Mouse (Mus musculus): ENCODE data around the gene Inppl1. TPM values are rescaled to one million over a fixed set of nuclear protein-coding genes. Genes with fewer than 3 reads are reported as not detected.
A peak's percentile ranks its signal among the peaks of the same experiment; 100 is the strongest.

Inppl1 gene
- polyA plus RNA-seq, 1 experiment = 27.7 TPM

GRCm38 (mm10) chr7:101821571-101822501 lies 16.2 kb downstream of the Inppl1 start:
- Histone ChIP-seq H3K4me3 (ENCODE audit: control insufficient read depth, low read depth, low read length) (peak overlapping the region; percentile 72), H3K4me1 (ENCODE audit: control insufficient read depth, insufficient read depth, low read length) (peaks cover 40% of the 10 kb centered on the region), H3K36me3 (ENCODE audit: control insufficient read depth, insufficient read depth, low read length) (no peaks in the 10 kb centered on the region), H3K27me3 (ENCODE audit: control insufficient read depth, insufficient read depth, low read length) (peaks cover 6% of the 10 kb centered on the region), H3K27ac (ENCODE audit: control insufficient read depth, insufficient read depth, low read depth, low read length) (no peak overlapping the region)
- no peak for TF ChIP-seq POLR2A (IDR thresholded peaks at IDR 0.05; ENCODE audit: control insufficient read depth, low read depth, low read length)
- no peak for TF ChIP-seq CTCF (IDR thresholded peaks at IDR 0.05; ENCODE audit: control insufficient read depth, insufficient read depth, insufficient replicate concordance, low read depth, low read length)

DNA sequence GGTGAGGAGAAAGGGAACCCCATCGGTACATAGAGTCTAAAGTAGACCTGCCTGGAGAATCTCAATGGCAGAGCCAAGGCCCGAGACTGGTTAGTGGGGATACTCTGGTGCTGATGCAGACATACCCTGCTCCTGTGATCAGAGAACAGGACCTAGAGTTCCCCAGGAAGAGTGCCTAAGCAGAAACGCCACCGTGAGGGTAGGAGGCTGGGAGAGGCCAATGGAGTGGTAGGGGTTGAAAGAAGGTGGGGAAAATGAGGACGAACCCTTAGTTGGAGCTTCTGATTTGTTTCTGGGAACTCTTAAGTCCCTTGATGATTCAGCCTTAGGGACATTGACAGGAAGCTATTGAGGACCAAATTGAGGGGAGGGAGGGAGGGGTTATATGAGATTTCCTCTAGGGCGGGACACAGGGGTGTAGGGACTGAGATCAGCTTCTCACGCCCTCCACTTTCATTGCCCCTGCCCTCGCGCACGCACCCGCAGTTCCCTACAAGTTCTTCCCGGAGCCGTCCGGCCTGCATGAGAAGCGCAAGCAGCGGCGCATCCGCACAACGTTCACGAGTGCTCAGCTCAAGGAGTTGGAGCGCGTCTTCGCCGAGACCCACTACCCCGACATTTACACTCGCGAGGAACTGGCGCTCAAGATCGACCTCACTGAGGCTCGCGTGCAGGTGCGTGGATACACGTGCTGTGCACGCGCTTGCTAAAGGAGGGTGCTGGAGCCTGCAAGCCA lies 17.6 kb downstream of the Inppl1 start:
- TF ChIP-seq CTCF (IDR thresholded peaks at IDR 0.05; ENCODE audit: control insufficient read depth, insufficient read depth, insufficient replicate concordance, low read depth, low read length) (no peak), POLR2A (IDR thresholded peaks at IDR 0.05; ENCODE audit: control insufficient read depth, low read depth, low read length) (no peak)
- peak overlapping the region; percentile 10 for H3K4me3 ChIP-seq (ENCODE audit: control insufficient read depth, low read depth, low read length)
- no peak overlapping the region for H3K27ac ChIP-seq (ENCODE audit: control insufficient read depth, insufficient read depth, low read depth, low read length)
- no peaks in the 10 kb centered on the region for H3K36me3 ChIP-seq (ENCODE audit: control insufficient read depth, insufficient read depth, low read length)
- H3K27me3 ChIP-seq (ENCODE audit: control insufficient read depth, insufficient read depth, low read length) = peaks cover 6% of the 10 kb centered on the region
- peaks cover 40% of the 10 kb centered on the region for H3K4me1 ChIP-seq (ENCODE audit: control insufficient read depth, insufficient read depth, low read length)

DNA sequence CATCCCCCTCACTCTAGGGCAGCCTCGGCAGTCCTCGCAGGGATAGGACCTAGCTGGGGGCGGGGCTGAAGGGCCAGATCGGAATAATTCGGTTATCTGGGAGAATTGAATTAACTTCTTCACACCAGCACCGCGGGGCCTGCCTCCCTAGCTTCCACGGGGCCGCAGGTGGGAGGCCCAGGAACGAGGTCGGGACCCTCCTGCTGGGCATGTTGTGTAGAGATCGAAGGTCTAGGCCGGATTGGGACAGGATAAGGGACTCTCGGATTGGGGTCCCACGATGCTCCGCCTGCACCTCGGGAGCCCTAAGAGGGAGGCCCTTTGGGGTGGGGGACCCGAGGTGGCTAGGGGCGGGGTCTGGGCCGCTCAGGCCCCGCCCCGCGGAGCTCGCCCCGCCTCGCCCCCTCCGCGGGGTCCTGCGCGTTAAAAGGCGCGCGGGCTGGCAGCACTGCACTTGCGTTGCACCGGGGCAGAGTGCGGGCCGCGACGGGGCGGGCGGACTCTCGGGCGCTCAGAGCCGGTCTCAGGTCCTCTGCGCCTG lies 20.1 kb downstream of the Inppl1 start, which contains the start of gene Phox2a:
Gene Phox2a (plus strand): TSS at position 453 of the 541 bp plus-strand sequence.
- Histone ChIP-seq H3K27ac (ENCODE audit: control insufficient read depth, insufficient read depth, low read depth, low read length) (no peak within 1 kb of the TSS), H3K4me3 (ENCODE audit: control insufficient read depth, low read depth, low read length) (peak within 1 kb of the TSS; percentile 38), H3K4me1 (ENCODE audit: control insufficient read depth, insufficient read depth, low read length) (peaks cover 37% of the 10 kb centered on the region), H3K27me3 (ENCODE audit: control insufficient read depth, insufficient read depth, low read length) (peaks cover 6% of the 10 kb centered on the region), H3K36me3 (ENCODE audit: control insufficient read depth, insufficient read depth, low read length) (no peaks in the 10 kb centered on the region)
- TF ChIP-seq CTCF (IDR thresholded peaks at IDR 0.05; ENCODE audit: control insufficient read depth, insufficient read depth, insufficient replicate concordance, low read depth, low read length) = no peak
- no peak for TF ChIP-seq POLR2A (IDR thresholded peaks at IDR 0.05; ENCODE audit: control insufficient read depth, low read depth, low read length)

- TF ChIP-seq CTCF (IDR thresholded peaks at IDR 0.05; ENCODE audit: control insufficient read depth, insufficient read depth, insufficient replicate concordance, low read depth, low read length) (no peak), POLR2A (IDR thresholded peaks at IDR 0.05; ENCODE audit: control insufficient read depth, low read depth, low read length) (no peak)
- Histone ChIP-seq H3K36me3 (ENCODE audit: control insufficient read depth, insufficient read depth, low read length) (no peaks in the 10 kb centered on the region), H3K27ac (ENCODE audit: control insufficient read depth, insufficient read depth, low read depth, low read length) (no peak overlapping the region), H3K27me3 (ENCODE audit: control insufficient read depth, insufficient read depth, low read length) (no peaks in the 10 kb centered on the region), H3K4me3 (ENCODE audit: control insufficient read depth, low read depth, low read length) (no peak overlapping the region), H3K4me1 (ENCODE audit: control insufficient read depth, insufficient read depth, low read length) (no peaks in the 10 kb centered on the region)
Measured at GRCm38 (mm10) chr7:101777053-101777452, 61.0 kb downstream of the Inppl1 start.

- TF ChIP-seq POLR2A (IDR thresholded peaks at IDR 0.05; ENCODE audit: control insufficient read depth, low read depth, low read length) (no peak), CTCF (IDR thresholded peaks at IDR 0.05; ENCODE audit: control insufficient read depth, insufficient read depth, insufficient replicate concordance, low read depth, low read length) (no peak)
- Histone ChIP-seq H3K36me3 (ENCODE audit: control insufficient read depth, insufficient read depth, low read length) (no peaks in the 10 kb centered on the region), H3K27ac (ENCODE audit: control insufficient read depth, insufficient read depth, low read depth, low read length) (no peak overlapping the region), H3K4me3 (ENCODE audit: control insufficient read depth, low read depth, low read length) (no peak overlapping the region), H3K27me3 (ENCODE audit: control insufficient read depth, insufficient read depth, low read length) (no peaks in the 10 kb centered on the region), H3K4me1 (ENCODE audit: control insufficient read depth, insufficient read depth, low read length) (no peaks in the 10 kb centered on the region)
Measured at GRCm38 (mm10) chr7:101772687-101773086, 65.3 kb downstream of the Inppl1 start.

Other genes with a start within 250 kb of the Inppl1 start
- gene Clpb, start 174.6 kb downstream of the Inppl1 start, polyA plus RNA-seq (2012; rRNA removed) = 866 and 869 TPM in 2 replicates
- gene Phox2a, start 19.9 kb downstream of the Inppl1 start, polyA plus RNA-seq (2012; rRNA removed) = 0.14 and 0.16 TPM in 2 replicates
- gene Folr2, start 19.0 kb upstream of the Inppl1 start, polyA plus RNA-seq (2012; rRNA removed) = 2.7 and 3.7 TPM in 2 replicates
- gene Anapc15, start 25.5 kb upstream of the Inppl1 start, polyA plus RNA-seq (2012; rRNA removed) = 82.5 and 83.4 TPM in 2 replicates
- gene Folr1, start 32.6 kb upstream of the Inppl1 start, polyA plus RNA-seq (2012; rRNA removed) = 25.5 and 28.5 TPM in 2 replicates
- 52.2 and 53.8 TPM in 2 replicates for gene Lamtor1, start 67.7 kb upstream of the Inppl1 start, polyA plus RNA-seq (2012; rRNA removed)
- gene Tomt, start 68.1 kb upstream of the Inppl1 start, polyA plus RNA-seq (2012; rRNA removed) = 1.4 and 2.0 TPM in 2 replicates
- 1,236 and 1,353 TPM in 2 replicates for gene Lrrc51, start 95.7 kb upstream of the Inppl1 start, polyA plus RNA-seq (2012; rRNA removed)
- gene Numa1, start 95.9 kb upstream of the Inppl1 start, polyA plus RNA-seq (2012; rRNA removed) = 20.8 and 21.9 TPM in 2 replicates
- 3.3 and 4.2 TPM in 2 replicates for gene Il18bp, start 180.5 kb upstream of the Inppl1 start, polyA plus RNA-seq (2012; rRNA removed)
- 34.9 and 38.0 TPM in 2 replicates for gene Rnf121, start 227.2 kb upstream of the Inppl1 start, polyA plus RNA-seq (2012; rRNA removed)
- gene Xndc1, start 227.3 kb upstream of the Inppl1 start, polyA plus RNA-seq (2012; rRNA removed) = 47.9 and 54.6 TPM in 2 replicates
- gene Xntrpc, start 227.5 kb upstream of the Inppl1 start, polyA plus RNA-seq (2012; rRNA removed) = 5.5 and 7.4 TPM in 2 replicates
- not detected in 2 replicates for gene Trpc2, start 244.9 kb upstream of the Inppl1 start, polyA plus RNA-seq (2012; rRNA removed)

Measured in testis, adult 2 months (tissue).